Mouse (Mus musculus) ES-Bruce4 (cell line): ENCODE measurements around the gene Rnf216. TPM values are rescaled to one million over a fixed set of nuclear protein-coding genes. Genes with fewer than 3 reads are reported as not detected.

Experiments
- H3K27ac ChIP-seq: 2 replicates; pipeline ENCODE4 v1.5.1; 2012; ENCODE audit warnings: low read length, inconsistent platforms; ENCODE audit not compliant: insufficient read depth
- H3K27me3 ChIP-seq: 2 replicates; pipeline ENCODE4 v1.6.1; 2012; ENCODE audit warnings: mild to moderate bottlenecking, low read length, inconsistent platforms; ENCODE audit not compliant: control insufficient read depth, poor library complexity, insufficient read depth, severe bottlenecking
- H3K36me3 ChIP-seq: 2 replicates; pipeline ENCODE4 v1.6.1; 2012; ENCODE audit warnings: inconsistent platforms, mild to moderate bottlenecking, low read length, moderate library complexity; ENCODE audit not compliant: control insufficient read depth, poor library complexity, insufficient read depth, severe bottlenecking
- H3K4me1 ChIP-seq: one replicate; pipeline ENCODE4 v1.8.1; 2011; ENCODE audit warnings: low read length; ENCODE audit not compliant: control insufficient read depth, insufficient read depth
- H3K4me3 ChIP-seq: 2 replicates; pipeline ENCODE4 v1.5.1; 2011; ENCODE audit warnings: low read depth, mild to moderate bottlenecking, low read length
- H3K9ac ChIP-seq: 2 replicates; pipeline ENCODE4 v1.6.1; 2012; ENCODE audit warnings: low read depth, mild to moderate bottlenecking, inconsistent platforms; ENCODE audit not compliant: poor library complexity, severe bottlenecking
- H3K9me3 ChIP-seq: replicated peaks from 2 replicates; pipeline ENCODE4 v1.6.1; 2012; ENCODE audit warnings: mild to moderate bottlenecking, low read length, inconsistent platforms; ENCODE audit not compliant: control insufficient read depth, poor library complexity, insufficient read depth, severe bottlenecking
- CTCF ChIP-seq: IDR thresholded peaks from one replicate; pipeline ENCODE4 v1.8.1; 2011; ENCODE audit warnings: low read depth, low read length
- EP300 ChIP-seq: IDR thresholded peaks from 2 replicates; pipeline ENCODE4 v1.6.1; 2011; ENCODE audit warnings: low read depth, low read length; ENCODE audit not compliant: insufficient read depth
- POLR2A ChIP-seq: IDR thresholded peaks from one replicate; pipeline ENCODE4 v1.8.1; 2011; ENCODE audit warnings: low read length; ENCODE audit not compliant: insufficient read depth
- polyA plus RNA-seq: library from polyadenylated mRNA; stranded (reverse); fragments of >200 nt; gene quantifications from 2 replicates; pipeline ENCODE4 v1.2.4, GENCODE M21; 2011; ENCODE audit warnings: low read depth; ENCODE audit not compliant: missing spikeins, insufficient read depth, insufficient read length

Gene Rnf216
- polyA plus RNA-seq, 1 experiment = 51.6 TPM

GRCm38 (mm10) chr5:142963003-142963704 is 149.6 kb downstream of the Rnf216 start:
- Histone ChIP-seq H3K4me3 (peak overlapping the region; percentile 79), H3K27me3 (no peaks in the 10 kb centered on the region), H3K36me3 (no peaks in the 10 kb centered on the region), H3K9me3 (no peaks in the 10 kb centered on the region), H3K27ac (peak overlapping the region; percentile 58), H3K4me1 (peaks cover 12% of the 10 kb centered on the region), H3K9ac (peak overlapping the region; percentile 74)
- TF ChIP-seq EP300 = no peak
- no peak for TF ChIP-seq POLR2A
- TF ChIP-seq CTCF = no peak

- no peaks in the 10 kb centered on the region for H3K27me3 ChIP-seq
- peak overlapping the region; percentile 79 for H3K4me3 ChIP-seq
- peak overlapping the region; percentile 74 for H3K9ac ChIP-seq
- H3K4me1 ChIP-seq = peaks cover 12% of the 10 kb centered on the region
- peak overlapping the region; percentile 58 for H3K27ac ChIP-seq
- H3K9me3 ChIP-seq = no peaks in the 10 kb centered on the region
- no peaks in the 10 kb centered on the region for H3K36me3 ChIP-seq
- TF ChIP-seq POLR2A (no peak), CTCF (no peak), EP300 (no peak)
These were observed 150.3 kb downstream of the Rnf216 start for GRCm38 (mm10) chr5:142962444-142962961.

DNA sequence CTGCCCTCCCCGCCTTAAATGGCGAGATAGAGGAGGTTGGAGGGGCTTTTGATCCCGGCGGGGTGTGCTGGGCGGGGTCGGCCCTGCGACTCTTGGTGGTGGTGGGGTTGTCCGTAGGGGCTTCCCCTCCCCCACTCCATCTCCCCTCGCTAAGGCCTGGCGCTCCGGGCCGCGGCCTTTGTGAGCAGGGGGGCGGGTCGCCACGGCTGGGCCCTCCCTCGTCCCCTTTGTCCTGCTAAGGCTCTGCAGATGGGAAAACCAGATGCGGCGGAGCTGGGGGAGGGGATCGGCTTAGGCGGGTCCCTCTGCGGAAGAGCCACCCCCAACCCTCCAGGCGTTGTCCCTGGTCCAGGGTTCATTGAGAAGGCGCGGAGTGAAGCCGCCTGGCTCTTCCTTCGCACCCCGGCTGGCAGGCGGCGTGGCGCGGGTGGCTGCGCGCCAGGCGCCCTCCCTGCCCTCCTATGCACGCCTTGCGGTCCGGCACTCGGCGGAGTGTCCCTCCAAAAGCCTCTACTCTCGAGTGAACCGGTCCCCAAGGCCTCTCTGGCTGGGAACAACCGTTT is 150.8 kb downstream of the Rnf216 start:
- H3K27ac ChIP-seq = peak overlapping the region; percentile 58
- TF ChIP-seq CTCF (no peak), EP300 (peak; percentile 93)
- H3K9me3 ChIP-seq = no peaks in the 10 kb centered on the region
- peak overlapping the region; percentile 86 for H3K4me3 ChIP-seq
- no peaks in the 10 kb centered on the region for H3K36me3 ChIP-seq
- peaks cover 10% of the 10 kb centered on the region for H3K4me1 ChIP-seq
- peak overlapping the region; percentile 74 for H3K9ac ChIP-seq
- H3K27me3 ChIP-seq = no peaks in the 10 kb centered on the region

DNA sequence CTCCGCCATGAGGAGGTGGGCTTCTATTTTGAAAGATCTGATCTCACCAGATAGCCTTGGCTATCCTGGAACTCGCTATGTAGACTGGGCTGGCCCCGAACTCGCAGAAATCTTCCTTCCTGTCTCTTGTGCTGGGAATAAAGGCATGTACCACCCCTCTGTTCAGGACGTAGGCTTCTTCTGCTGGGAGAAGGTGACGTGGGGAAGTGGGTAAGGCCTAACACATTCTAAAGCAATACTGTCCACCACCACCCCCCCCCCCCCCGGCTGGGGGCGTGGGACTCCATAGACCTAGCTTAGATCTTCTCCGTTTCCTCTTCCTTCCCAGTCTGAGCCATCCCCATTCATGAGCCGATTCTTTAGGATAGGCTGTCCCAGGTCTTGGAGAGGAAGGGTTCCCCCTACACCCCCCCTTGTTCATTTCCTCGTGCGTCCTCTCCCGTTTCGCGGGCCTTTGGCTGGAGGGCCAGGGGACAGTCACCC is 151.4 kb downstream of the Rnf216 start:
- Histone ChIP-seq H3K27me3 (no peaks in the 10 kb centered on the region), H3K27ac (no peak overlapping the region), H3K9ac (peak overlapping the region; percentile 74), H3K36me3 (no peaks in the 10 kb centered on the region), H3K4me3 (peak overlapping the region; percentile 86), H3K4me1 (peaks cover 10% of the 10 kb centered on the region), H3K9me3 (no peaks in the 10 kb centered on the region)
- TF ChIP-seq CTCF (no peak), EP300 (no peak), POLR2A (no peak)

- H3K27ac ChIP-seq = no peak overlapping the region
- no peaks in the 10 kb centered on the region for H3K27me3 ChIP-seq
- H3K36me3 ChIP-seq = no peaks in the 10 kb centered on the region
- peaks cover 10% of the 10 kb centered on the region for H3K4me1 ChIP-seq
- peak overlapping the region; percentile 74 for H3K9ac ChIP-seq
- H3K4me3 ChIP-seq = peak overlapping the region; percentile 86
- no peak for TF ChIP-seq EP300
- TF ChIP-seq POLR2A = no peak
- no peak for TF ChIP-seq CTCF
- H3K9me3 ChIP-seq = no peaks in the 10 kb centered on the region
These were observed 152.0 kb downstream of the Rnf216 start for GRCm38 (mm10) chr5:142960775-142961271.
